Mouse (Mus musculus) layer of hippocampus, adult 2 months (tissue): ENCODE results near the gene Mylk. TPM values are rescaled to one million over a fixed set of nuclear protein-coding genes. Genes with fewer than 3 reads are reported as not detected.

ENCODE experiments used
- DNase-seq, 2 experiments: peaks; one replicate each; pipeline ENCODE4 v3.0.0; 2022; ENCODE audit warnings: low spot score in 2 of 2
- H3K27ac ChIP-seq: fragments of 200-600 bp; 2 replicates; pipeline ENCODE4 v1.8.1; 2022
- H3K4me3 ChIP-seq: fragments of 200-600 bp; 2 replicates; pipeline ENCODE4 v1.8.1; 2022; ENCODE audit warnings: mild to moderate bottlenecking
- CTCF ChIP-seq: fragments of 200-600 bp; conservative IDR thresholded peaks from 2 replicates; pipeline ENCODE4 v1.8.1; 2022; ENCODE audit warnings: antibody characterized with exemption, mild to moderate bottlenecking, moderate library complexity
- total RNA-seq, 2 experiments: library from RNA; stranded (reverse); gene quantifications; 2 replicates each; pipeline ENCODE4 v1.2.3; 2021

The Mylk gene
- total RNA-seq, 2 experiments from 2014 or later, result 13.1 to 14.2 TPM

DNA sequence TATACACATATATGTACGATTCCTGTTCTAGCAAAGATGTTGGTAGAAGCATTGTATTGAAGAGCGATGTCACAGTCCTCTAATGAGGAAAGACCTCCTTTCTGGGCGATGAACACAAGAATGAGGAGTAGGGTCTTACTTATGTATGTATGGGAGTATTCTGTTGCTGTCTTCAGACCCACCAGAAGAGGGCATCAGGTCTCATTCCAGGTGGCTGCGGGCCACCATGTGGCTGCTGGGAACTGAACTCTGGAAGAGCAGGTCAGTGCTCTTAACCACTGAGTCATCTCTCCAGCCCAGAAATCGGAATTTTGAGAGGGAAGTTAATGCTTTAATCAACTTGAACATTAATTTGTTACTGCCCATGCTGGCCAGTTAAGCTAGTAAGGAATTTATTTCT, 279.3 kb downstream of the Mylk start:
- no peak for DNase-seq
- Histone ChIP-seq H3K4me3 (no peak overlapping the region), H3K27ac (no peak overlapping the region)
- TF ChIP-seq CTCF, result peak; percentile 66

GRCm38 (mm10) chr16:35025347-35025746, 280.3 kb downstream of the Mylk start:
- DNase-seq, result no peak
- TF ChIP-seq CTCF, result no peak
- H3K4me3 ChIP-seq, result no peak overlapping the region
- H3K27ac ChIP-seq, result no peak overlapping the region

DNA sequence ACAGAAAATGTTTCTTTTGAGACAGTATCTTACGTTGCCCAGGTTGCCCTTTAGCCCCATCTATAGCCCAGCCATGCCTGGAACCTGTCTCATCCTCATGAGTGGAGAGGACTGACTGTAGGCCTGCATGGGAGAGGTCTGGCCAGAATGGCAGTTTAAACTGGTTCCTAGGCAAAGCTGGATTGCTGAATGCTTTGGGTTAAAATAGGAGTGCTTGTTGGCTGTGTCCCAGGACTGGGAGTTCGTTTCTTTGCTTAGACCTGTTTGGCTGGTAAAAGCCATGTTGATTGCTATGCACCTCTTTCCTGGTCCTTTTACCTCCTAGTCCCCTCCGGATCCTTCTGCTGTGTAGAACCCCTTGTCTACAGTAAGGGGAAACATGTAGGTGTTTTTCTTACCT, 288.2 kb downstream of the Mylk start:
- Histone ChIP-seq H3K27ac (peak overlapping the region; percentile 4; the same call in 1 of the 2 replicates), H3K4me3 (no peak overlapping the region)
- no peak for DNase-seq
- no peak for TF ChIP-seq CTCF

GRCm38 (mm10) chr16:35033809-35034577, 289.0 kb downstream of the Mylk start:
- Histone ChIP-seq H3K27ac (peak overlapping the region; percentile 4), H3K4me3 (no peak overlapping the region)
- no peak for TF ChIP-seq CTCF
- DNase-seq, result no peak

- Histone ChIP-seq H3K27ac (no peak overlapping the region), H3K4me3 (no peak overlapping the region)
- no peak for TF ChIP-seq CTCF
- DNase-seq, result no peak
These were observed 290.0 kb downstream of the Mylk start for GRCm38 (mm10) chr16:35034971-35035370.

- Histone ChIP-seq H3K27ac (no peak overlapping the region), H3K4me3 (no peak overlapping the region)
- TF ChIP-seq CTCF, result no peak
- no peak for DNase-seq
These were observed 291.7 kb downstream of the Mylk start for GRCm38 (mm10) chr16:35036754-35037153.

GRCm38 (mm10) chr16:35038343-35039057, 293.5 kb downstream of the Mylk start:
- DNase-seq, result no peak
- H3K4me3 ChIP-seq, result no peak overlapping the region
- H3K27ac ChIP-seq, result no peak overlapping the region
- no peak for TF ChIP-seq CTCF

DNA sequence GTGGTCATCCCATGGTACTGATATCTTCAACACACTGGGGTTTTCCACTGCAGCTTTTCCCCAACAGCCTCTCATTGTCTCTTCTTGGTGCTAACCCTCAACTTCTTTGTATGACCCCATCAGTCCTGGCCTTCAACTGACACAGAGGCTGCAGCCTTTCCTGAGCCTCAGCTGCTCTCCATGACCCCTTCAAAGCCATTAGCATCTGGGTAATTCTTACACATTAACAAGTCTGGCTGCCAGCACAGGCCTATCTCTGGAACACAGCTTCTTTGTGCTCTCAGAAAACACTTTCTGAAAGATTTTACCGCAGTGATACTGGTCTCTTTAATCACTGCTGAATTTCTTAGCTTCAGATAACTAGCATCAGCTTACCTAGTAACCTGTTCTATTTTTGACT, 295.1 kb downstream of the Mylk start:
- no peak for TF ChIP-seq CTCF
- DNase-seq, result no peak
- Histone ChIP-seq H3K4me3 (no peak overlapping the region), H3K27ac (peak overlapping the region; percentile 49; the same call in 1 of the 2 replicates)

- DNase-seq, result no peak
- no peak for TF ChIP-seq CTCF
- Histone ChIP-seq H3K4me3 (no peak overlapping the region), H3K27ac (peak overlapping the region; percentile 49; the same call in 1 of the 2 replicates)
These were observed 296.0 kb downstream of the Mylk start for GRCm38 (mm10) chr16:35041001-35041400.

- Histone ChIP-seq H3K27ac (no peak overlapping the region), H3K4me3 (no peak overlapping the region)
- no peak for DNase-seq
- no peak for TF ChIP-seq CTCF
These were observed 301.2 kb downstream of the Mylk start for GRCm38 (mm10) chr16:35046081-35046775.

DNA sequence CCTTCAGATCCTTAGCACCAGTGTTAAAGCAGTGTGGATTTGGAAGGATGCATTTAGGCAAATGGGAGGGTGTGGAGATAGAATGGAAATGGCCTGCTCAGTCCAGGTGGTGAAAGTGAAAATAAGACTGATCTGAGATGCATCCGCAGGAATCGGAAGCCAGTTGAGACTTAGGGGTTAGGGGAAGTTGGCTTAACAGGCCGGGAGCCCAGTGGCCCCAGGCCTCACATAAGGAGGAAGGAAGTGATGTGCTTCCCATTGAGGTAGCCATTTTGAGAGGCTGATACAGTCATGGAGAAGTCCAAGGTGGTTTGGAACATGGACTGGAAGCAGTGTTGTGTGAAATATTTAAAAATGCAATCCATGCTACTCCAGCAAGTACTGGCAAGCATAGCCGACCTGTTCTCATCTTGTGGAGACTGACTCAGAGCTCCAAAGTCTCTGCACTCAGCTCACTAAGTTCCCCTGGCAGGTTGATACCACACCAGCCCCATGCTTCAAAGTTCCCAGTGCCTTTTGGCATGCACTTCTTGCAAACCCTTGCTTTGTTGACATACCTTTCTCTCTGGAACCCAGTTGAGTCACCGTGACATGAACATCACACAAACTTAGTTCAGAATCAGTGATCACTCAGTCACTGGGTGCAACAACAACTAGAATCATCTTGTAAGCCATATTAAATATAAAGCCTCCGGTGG, 302.4 kb downstream of the Mylk start:
- Histone ChIP-seq H3K27ac (no peak overlapping the region), H3K4me3 (no peak overlapping the region)
- TF ChIP-seq CTCF, result no peak
- no peak for DNase-seq

DNA sequence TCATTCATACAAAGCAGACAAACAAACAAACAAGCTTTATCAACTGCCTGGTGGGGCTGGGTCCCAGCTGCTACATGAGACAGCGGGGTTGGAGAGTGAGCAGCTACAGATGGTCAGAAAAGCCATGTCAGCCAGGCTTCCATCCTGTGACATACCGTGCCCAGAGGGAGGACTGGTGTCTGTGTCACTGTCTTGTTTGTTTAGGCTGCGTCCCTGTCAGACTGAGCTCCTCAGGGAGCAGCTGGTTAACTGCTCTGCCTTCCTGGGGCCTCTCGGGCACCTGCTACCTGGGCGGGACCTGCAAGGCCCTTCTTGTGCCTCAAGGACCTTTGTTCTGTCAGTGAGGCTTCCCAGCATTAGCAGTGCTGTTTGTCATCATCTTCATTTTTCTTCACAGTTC, 306.1 kb downstream of the Mylk start:
- Histone ChIP-seq H3K4me3 (no peak overlapping the region), H3K27ac (no peak overlapping the region)
- no peak for TF ChIP-seq CTCF
- DNase-seq, result no peak

Other genes starting within 250 kb of the Mylk start
- 100 to 1,000 TPM; 533 to 549 TPM for gene Kalrn, start 171.7 kb upstream of the Mylk start, total RNA-seq
- not detected for gene Ropn1, start 95.3 kb upstream of the Mylk start, total RNA-seq
- gene Ccdc14, start 54.6 kb upstream of the Mylk start, total RNA-seq, result 1 to 10 TPM; 2.8 to 3.2 TPM